Mouse (Mus musculus): ENCODE measurements at regions not wholly inside any gene's neighbourhood (a gene's known extent, or its start where the extent isn't known, plus 50 kb on each side); places are given as distances from the start of the nearest gene placed in this dataset.

DNA sequence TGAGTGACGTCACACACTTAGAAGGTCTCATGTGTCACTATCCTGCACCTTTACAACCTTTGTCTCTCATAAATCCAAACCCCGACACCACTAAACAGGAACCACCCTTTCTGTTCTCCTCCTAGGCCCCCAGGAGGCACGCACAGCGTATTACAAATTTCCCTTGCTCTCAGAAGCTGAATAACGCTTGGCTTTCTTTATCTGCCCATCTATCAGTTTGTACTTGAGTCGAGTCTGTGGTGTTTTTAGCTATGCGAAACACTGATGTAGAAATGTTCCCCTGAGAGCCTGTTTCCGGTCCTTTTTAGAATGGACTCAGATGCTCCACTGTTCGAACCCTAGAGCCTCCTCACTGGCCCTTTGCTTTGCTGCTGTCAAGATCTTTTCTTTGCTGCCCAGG, 225.8 kb upstream of the 1700056E22Rik start:
- Histone ChIP-seq H3K4me3 (no peak overlapping the region), H3ac (ENCODE audit: control insufficient read depth, insufficient read length) (no peak overlapping the region), H3K36me3 (ENCODE audit: control insufficient read depth, insufficient read depth) (no peaks in the 10 kb centered on the region), H3K79me2 (ENCODE audit: control insufficient read depth, insufficient read depth) (no peaks in the 10 kb centered on the region), H3K27me3 (ENCODE audit: control insufficient read depth, insufficient read depth, insufficient read length) (no peaks in the 10 kb centered on the region), H3K4me2 (ENCODE audit: low read depth) (peak overlapping the region; percentile 88)
- TF ChIP-seq USF1 (IDR thresholded peaks at IDR 0.05; ENCODE audit: low read depth): no peak
- TF ChIP-seq MAX (IDR thresholded peaks at IDR 0.05; ENCODE audit: low read depth): no peak
- TF ChIP-seq POLR2AphosphoS2 (IDR thresholded peaks at IDR 0.05; ENCODE audit: insufficient read length, low read depth): no peak
- no peak for TF ChIP-seq SRF (IDR thresholded peaks at IDR 0.05; ENCODE audit: control insufficient read depth, insufficient read length, low read depth)
- no peak for TF ChIP-seq POLR2A (IDR thresholded peaks at IDR 0.05; ENCODE audit: insufficient read length, low read depth)
- no peak for TF ChIP-seq MYOG (IDR thresholded peaks at IDR 0.05; ENCODE audit: control insufficient read depth in 1 of 3, insufficient read depth in 1 of 3, insufficient read length in 2 of 3, low read depth in 2 of 3)
- no peak for TF ChIP-seq TCF3 (IDR thresholded peaks at IDR 0.05; ENCODE audit: insufficient read length, low read depth)
- no peak for TF ChIP-seq E2F4 (IDR thresholded peaks at IDR 0.05; ENCODE audit: insufficient read depth)
- TF ChIP-seq CEBPB (IDR thresholded peaks at IDR 0.05; ENCODE audit: insufficient read depth, poor library complexity, severe bottlenecking): no peak
- TF ChIP-seq MYOD1 (IDR thresholded peaks at IDR 0.05; ENCODE audit: control insufficient read depth in 1 of 3, insufficient read length in 2 of 3, low read depth in 2 of 3): no peak
- TF ChIP-seq REST (IDR thresholded peaks at IDR 0.05; ENCODE audit: insufficient read depth, insufficient read length): no peak
- TF ChIP-seq TCF12 (IDR thresholded peaks at IDR 0.05; ENCODE audit: insufficient read depth, poor library complexity, severe bottlenecking): no peak

GRCm38 (mm10) chr1:184257356-184257755, 223.3 kb upstream of the 1700056E22Rik start:
- H3K36me3 ChIP-seq (ENCODE audit: control insufficient read depth, insufficient read depth): no peaks in the 10 kb centered on the region
- no peaks in the 10 kb centered on the region for H3K79me2 ChIP-seq (ENCODE audit: control insufficient read depth, insufficient read depth)
- TF ChIP-seq TCF3 (IDR thresholded peaks at IDR 0.05; ENCODE audit: insufficient read length, low read depth) (no peak), POLR2AphosphoS2 (IDR thresholded peaks at IDR 0.05; ENCODE audit: insufficient read length, low read depth) (no peak), TCF12 (IDR thresholded peaks at IDR 0.05; ENCODE audit: insufficient read depth, poor library complexity, severe bottlenecking) (no peak), MAX (IDR thresholded peaks at IDR 0.05; ENCODE audit: low read depth) (no peak), MYOD1 (IDR thresholded peaks at IDR 0.05; ENCODE audit: control insufficient read depth in 1 of 3, insufficient read length in 2 of 3, low read depth in 2 of 3) (no peak), MYOG (IDR thresholded peaks at IDR 0.05; ENCODE audit: control insufficient read depth in 1 of 3, insufficient read depth in 1 of 3, insufficient read length in 2 of 3, low read depth in 2 of 3) (no peak), E2F4 (IDR thresholded peaks at IDR 0.05; ENCODE audit: insufficient read depth) (no peak), CEBPB (IDR thresholded peaks at IDR 0.05; ENCODE audit: insufficient read depth, poor library complexity, severe bottlenecking) (no peak), POLR2A (IDR thresholded peaks at IDR 0.05; ENCODE audit: insufficient read length, low read depth) (no peak), SRF (IDR thresholded peaks at IDR 0.05; ENCODE audit: control insufficient read depth, insufficient read length, low read depth) (no peak), REST (IDR thresholded peaks at IDR 0.05; ENCODE audit: insufficient read depth, insufficient read length) (no peak), USF1 (IDR thresholded peaks at IDR 0.05; ENCODE audit: low read depth) (no peak)
- H3K4me2 ChIP-seq (ENCODE audit: low read depth): no peak overlapping the region
- no peak overlapping the region for H3ac ChIP-seq (ENCODE audit: control insufficient read depth, insufficient read length)
- H3K27me3 ChIP-seq (ENCODE audit: control insufficient read depth, insufficient read depth, insufficient read length): no peaks in the 10 kb centered on the region
- no peak overlapping the region for H3K4me3 ChIP-seq

- no peaks in the 10 kb centered on the region for H3K79me2 ChIP-seq (ENCODE audit: control insufficient read depth, insufficient read depth)
- no peak overlapping the region for H3ac ChIP-seq (ENCODE audit: control insufficient read depth, insufficient read length)
- no peaks in the 10 kb centered on the region for H3K36me3 ChIP-seq (ENCODE audit: control insufficient read depth, insufficient read depth)
- no peak overlapping the region for H3K4me3 ChIP-seq
- no peaks in the 10 kb centered on the region for H3K27me3 ChIP-seq (ENCODE audit: control insufficient read depth, insufficient read depth, insufficient read length)
- H3K4me2 ChIP-seq (ENCODE audit: low read depth): no peak overlapping the region
- TF ChIP-seq POLR2A (IDR thresholded peaks at IDR 0.05; ENCODE audit: insufficient read length, low read depth) (no peak), E2F4 (IDR thresholded peaks at IDR 0.05; ENCODE audit: insufficient read depth) (no peak), TCF3 (IDR thresholded peaks at IDR 0.05; ENCODE audit: insufficient read length, low read depth) (no peak), REST (IDR thresholded peaks at IDR 0.05; ENCODE audit: insufficient read depth, insufficient read length) (no peak), CEBPB (IDR thresholded peaks at IDR 0.05; ENCODE audit: insufficient read depth, poor library complexity, severe bottlenecking) (no peak), POLR2AphosphoS2 (IDR thresholded peaks at IDR 0.05; ENCODE audit: insufficient read length, low read depth) (no peak), MYOG (IDR thresholded peaks at IDR 0.05; ENCODE audit: control insufficient read depth in 1 of 3, insufficient read depth in 1 of 3, insufficient read length in 2 of 3, low read depth in 2 of 3) (no peak), MAX (IDR thresholded peaks at IDR 0.05; ENCODE audit: low read depth) (no peak), SRF (IDR thresholded peaks at IDR 0.05; ENCODE audit: control insufficient read depth, insufficient read length, low read depth) (no peak)
Observed at GRCm38 (mm10) chr1:184254951-184255350, 220.8 kb upstream of the 1700056E22Rik start.

- no peak overlapping the region for H3K4me3 ChIP-seq
Observed at GRCm38 (mm10) chr1:184244730-184245488, 210.8 kb upstream of the 1700056E22Rik start.

More at GRCm38 (mm10) chr1:184244730-184245488, 210.8 kb upstream of the 1700056E22Rik start:
- TF ChIP-seq E2F4 (IDR thresholded peaks at IDR 0.05; ENCODE audit: insufficient read depth) (no peak), TCF12 (IDR thresholded peaks at IDR 0.05; ENCODE audit: insufficient read depth, poor library complexity, severe bottlenecking) (no peak), MYOG (IDR thresholded peaks at IDR 0.05; ENCODE audit: control insufficient read depth in 1 of 3, insufficient read depth in 1 of 3, insufficient read length in 2 of 3, low read depth in 2 of 3) (no peak), CEBPB (IDR thresholded peaks at IDR 0.05; ENCODE audit: insufficient read depth, poor library complexity, severe bottlenecking) (no peak), POLR2AphosphoS2 (IDR thresholded peaks at IDR 0.05; ENCODE audit: insufficient read length, low read depth) (no peak), USF1 (IDR thresholded peaks at IDR 0.05; ENCODE audit: low read depth) (no peak)
- no peaks in the 10 kb centered on the region for H3K27me3 ChIP-seq (ENCODE audit: control insufficient read depth, insufficient read depth, insufficient read length)
- H3K79me2 ChIP-seq (ENCODE audit: control insufficient read depth, insufficient read depth): no peaks in the 10 kb centered on the region
- peak overlapping the region; percentile 9 for H3K4me2 ChIP-seq (ENCODE audit: low read depth)
- no peaks in the 10 kb centered on the region for H3K36me3 ChIP-seq (ENCODE audit: control insufficient read depth, insufficient read depth)
- no peak overlapping the region for H3ac ChIP-seq (ENCODE audit: control insufficient read depth, insufficient read length)
